Mouse (Mus musculus): ENCODE measurements around the gene Eng. TPM values are rescaled to one million over a fixed set of nuclear protein-coding genes. Genes with fewer than 3 reads are reported as not detected.

Gene Eng
- total RNA-seq, 4 experiments from 2014 or later, result 17.4 to 26.6 (median 20.5) TPM

DNA sequence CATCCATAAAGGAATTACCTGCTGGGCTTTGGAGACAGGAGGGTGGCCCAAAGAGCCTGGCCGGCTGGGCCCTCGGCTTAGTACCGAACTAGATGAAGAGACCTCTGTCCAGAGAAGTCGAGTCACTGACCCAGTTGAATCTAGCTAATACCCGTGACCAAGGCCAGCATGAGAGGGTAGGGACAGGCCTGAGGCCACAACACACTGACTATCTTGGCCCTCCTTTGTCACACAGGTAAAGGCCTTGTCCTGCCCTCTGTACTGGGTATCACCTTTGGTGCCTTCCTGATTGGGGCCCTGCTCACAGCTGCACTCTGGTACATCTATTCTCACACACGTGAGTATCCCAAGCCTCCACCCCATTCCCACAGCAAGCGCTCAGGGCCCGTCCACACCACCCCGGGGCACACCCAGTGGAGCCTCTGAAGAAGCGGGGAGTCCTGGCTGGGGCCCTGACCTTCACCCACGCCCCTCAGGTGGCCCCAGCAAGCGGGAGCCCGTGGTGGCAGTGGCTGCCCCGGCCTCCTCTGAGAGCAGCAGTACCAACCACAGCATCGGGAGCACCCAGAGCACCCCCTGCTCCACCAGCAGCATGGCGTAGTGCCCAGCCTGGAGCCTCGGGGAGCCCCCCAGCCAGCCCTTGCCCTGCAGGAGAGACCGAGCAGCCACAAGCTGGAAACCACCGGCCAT lies 34.7 kb downstream of the Eng start:
- no peak for DNase-seq (ENCODE audit: low spot score in 2 of 2)

DNA sequence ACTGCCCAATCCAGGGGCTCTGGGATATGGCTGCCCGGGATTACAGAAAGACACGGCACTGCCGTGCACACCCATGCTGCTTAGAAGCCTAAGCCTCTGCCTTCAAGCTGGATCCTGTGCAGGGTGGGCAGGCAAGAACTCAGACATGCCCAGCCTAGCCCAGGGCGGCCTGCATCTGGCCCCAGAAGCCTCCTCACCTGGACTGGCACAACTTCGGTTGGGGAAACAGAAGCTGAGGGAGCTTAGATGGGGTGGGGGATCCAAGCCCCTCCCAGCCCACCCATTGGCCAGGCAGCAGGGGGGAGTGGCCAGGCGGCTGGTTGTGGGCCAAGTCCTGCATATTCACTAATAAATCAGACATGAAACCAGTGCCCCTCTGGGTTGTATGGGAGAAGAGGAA lies 35.4 kb downstream of the Eng start:
- DNase-seq (ENCODE audit: low spot score in 2 of 2), result no peak

DNA sequence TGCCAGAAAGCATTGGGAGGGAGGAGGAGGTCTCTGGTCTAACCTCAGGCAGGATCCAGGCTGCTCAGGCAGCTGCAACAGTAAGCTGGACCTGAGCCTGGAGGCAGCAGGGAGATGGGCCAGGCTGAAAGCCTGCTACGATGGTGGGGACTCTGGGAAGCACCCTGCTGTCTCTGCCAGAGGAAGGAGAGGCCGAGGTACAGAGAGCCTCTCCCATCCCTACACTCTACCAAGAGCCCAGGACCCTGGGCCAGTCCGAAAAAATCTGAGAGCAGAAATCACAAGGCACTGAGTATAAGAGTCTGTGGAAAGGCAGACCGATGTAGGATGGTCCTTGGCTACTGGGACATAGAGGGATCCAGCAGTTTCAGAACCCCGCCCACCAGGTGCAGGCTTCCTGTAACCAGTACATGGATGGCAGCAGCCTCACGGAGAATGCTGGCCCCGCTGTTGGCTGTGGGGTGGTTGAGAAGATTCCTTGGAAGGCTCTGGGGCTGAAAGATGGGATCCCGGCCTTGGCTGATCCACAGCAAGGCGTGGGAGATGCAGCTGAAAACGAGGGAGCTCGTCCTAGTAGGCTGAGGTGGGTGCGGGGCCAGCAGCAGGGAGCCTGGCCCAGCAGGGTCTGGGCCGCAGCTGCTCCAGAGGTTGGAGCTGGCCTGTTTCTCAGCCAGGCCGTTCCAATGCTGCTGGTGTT lies 36.5 kb downstream of the Eng start:
- DNase-seq (ENCODE audit: low spot score in 2 of 2), result peak in 1 of 2 experiments; percentile 46

DNA sequence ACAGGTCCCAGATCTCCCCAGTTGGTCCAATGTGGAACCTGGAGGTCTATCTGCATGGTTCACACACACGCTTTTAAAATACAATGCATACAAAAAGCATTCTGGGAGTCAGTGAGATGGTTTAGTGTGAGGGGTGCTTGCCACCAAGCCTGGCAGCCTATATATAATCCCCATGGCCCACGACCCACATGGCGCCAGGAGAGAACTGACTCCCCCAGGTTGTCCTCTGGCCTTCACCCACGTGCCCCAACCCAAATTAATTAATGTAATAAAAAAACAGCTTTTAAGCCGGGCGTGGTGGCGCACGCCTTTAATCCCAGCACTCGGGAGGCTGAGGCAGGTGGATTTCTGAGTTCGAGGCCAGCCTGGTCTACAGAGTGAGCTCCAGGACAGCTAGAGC lies 37.3 kb downstream of the Eng start:
- DNase-seq (ENCODE audit: low spot score in 2 of 2), result no peak

DNA sequence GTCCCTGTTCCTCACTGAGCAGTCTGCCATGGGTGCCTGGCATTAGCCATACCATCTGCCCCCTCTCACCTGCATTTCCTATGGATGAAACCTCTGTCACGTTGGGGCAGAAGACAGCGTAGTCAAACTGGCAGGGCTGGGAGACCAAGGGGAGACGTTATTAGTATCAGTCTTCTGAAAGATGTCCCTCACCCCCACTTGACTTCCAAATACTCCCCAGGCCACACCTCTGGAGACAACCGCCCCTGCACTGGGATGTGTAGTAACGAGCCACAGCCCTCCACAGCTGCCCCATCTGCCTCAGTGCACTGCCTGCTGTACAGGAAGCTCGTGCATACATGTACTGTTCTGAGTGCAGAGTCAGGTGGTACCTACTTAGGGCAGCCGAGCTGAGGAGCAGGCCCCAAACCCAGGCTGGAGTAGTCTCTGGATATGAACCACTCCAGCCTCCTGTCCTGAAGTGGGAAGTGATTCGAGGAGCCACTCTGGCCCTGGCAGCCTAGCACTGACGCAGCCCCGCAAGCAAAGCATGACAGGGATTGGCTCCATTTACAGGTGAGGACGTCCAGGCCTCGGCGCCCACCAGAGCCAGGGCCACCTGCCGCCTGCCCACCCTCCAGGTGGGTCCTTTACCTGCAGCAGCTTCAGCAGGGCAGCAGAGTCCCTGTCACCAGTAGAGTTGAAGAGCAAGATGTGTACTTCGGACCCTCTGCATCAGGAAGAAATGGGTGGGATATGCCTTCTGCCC lies 38.5 kb downstream of the Eng start:
- DNase-seq (ENCODE audit: low spot score in 2 of 2), result no peak

DNA sequence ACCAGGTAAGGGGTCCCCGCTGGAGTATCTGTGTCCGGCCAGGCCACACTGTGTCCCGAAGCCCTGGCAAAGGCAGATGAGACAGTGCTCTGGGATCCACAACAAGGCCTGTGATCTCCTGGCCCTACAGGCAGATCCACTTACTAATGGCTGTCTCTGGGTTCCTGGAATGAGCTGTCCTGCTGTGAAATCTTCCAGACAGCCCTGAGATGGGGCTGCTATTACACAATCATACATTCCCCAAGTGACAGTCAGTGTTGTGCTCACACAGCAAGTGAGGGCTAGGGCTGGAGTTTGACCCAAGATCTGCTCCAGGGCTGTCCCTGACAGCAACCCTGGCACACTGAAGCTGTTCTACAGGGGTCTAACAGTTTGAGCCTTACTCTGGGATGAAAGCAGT lies 39.4 kb downstream of the Eng start:
- DNase-seq (ENCODE audit: low spot score in 2 of 2), result no peak

DNA sequence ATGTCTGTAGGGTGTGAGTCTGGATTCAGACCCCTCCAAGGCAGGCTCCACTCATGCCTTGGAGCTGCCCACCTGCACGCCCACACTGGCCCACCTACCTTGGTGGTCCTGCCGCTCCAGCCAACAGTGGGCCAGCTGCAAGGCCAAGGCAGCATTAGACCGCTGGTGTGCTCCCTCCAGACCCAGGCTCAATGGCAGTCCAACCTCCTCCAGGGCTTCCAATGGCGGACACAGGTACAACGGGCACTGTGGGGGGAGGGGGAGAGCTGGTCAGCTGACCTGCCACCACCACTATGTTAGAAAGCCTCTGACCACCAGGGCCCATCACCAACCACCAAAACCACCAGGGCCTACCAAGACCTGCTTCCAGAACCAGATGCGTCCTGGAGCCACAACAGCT lies 40.2 kb downstream of the Eng start:
- DNase-seq (ENCODE audit: low spot score in 2 of 2), result no peak

DNA sequence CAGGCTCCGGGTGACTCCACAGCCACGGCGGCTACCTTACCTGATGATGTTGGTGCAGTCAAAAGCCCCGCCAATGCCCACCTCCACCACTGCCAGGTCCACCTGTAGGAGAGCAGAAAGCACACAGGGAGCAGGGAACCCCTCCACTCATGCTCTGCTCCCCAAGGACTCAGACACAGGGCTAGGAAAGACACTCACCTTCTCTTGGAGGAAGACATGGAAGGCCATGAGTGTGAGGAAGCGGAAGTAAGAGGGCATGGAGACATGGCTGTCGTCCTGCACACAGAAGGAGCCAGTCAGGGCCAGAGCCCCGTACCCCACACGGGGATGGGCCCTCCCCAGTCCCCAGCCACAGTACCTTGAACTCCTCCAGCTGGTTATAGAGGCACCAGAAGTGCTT lies 41.2 kb downstream of the Eng start:
- no peak for DNase-seq (ENCODE audit: low spot score in 2 of 2)

DNA sequence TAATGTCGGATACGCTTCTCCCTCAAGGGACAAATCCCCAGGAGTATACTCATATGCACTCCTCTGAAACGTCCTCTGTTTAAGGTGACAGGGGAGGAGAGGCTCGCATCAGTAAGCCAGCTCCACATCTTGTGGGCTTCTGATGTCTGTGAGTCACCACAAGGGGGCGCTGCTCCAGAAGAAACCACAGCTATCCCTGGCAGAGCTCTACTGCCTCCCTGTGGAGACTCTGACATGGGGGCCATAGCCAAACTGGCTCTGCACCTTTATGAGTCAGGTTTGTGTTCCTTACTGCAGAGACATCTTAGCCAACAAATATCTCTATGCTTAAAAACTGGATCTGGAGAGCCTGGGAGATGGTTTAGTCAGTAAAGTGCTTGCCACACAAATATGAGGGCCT lies 43.0 kb downstream of the Eng start:
- DNase-seq (ENCODE audit: low spot score in 2 of 2), result peak; percentile 81 to 84

DNA sequence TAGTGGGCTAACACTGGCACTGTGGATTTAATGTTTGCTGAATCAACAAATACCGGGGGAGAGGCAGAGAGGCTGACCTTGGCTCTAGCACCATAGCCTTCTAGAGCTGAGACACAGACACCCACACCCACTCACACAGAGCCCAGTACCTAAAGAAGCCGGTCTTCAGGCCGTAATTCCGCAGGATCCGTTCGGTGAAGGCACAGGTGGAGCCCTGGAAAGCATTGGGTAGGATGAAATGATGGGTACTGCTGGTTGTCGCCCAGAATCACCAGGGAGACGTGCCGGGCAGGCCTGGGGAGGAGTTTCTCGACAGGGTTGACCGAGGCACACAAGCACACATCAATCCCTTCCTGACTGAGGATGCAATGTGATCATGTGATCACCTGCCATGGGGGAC lies 44.6 kb downstream of the Eng start:
- no peak for DNase-seq (ENCODE audit: low spot score in 2 of 2)

DNA sequence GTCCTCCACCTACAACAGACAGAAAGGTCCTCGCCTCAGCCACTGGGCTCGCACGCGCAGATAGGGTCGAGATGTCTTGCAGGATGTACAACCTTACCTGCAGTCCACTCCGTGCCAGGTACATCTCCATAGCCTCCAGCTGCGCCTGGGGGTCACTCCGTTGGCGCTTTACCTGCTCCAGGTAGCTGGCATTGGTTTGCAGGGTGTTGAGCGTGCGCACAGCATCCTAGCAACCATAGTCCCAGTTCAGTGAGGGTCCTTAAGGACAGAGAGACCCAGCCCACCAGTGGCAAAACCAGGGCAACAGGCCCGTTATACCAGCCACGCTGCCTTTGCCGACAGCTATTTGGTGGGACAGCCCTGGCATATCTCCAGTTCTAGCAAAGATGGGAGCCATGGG lies 46.1 kb downstream of the Eng start:
- DNase-seq (ENCODE audit: low spot score in 2 of 2), result no peak

DNA sequence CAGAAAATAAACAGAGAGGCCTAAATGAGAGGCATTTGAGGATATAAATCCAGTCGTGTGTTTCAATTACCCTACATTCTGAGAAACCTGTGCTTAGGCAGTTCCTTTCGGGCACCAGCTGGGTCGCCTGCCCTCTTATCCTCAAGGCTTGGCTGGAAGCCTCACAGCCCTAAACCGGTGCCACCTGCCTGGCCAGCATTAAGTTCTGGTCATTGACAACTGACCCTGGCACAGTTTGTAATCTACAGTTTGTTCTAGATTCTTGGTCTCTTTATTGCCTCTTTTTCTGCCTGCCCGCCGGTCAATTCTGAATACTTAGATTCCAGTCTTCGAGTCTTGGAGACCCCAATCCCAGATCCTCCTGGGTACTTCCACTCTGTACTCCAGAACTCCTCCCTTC lies 46.9 kb downstream of the Eng start:
- DNase-seq (ENCODE audit: low spot score in 2 of 2), result no peak

DNA sequence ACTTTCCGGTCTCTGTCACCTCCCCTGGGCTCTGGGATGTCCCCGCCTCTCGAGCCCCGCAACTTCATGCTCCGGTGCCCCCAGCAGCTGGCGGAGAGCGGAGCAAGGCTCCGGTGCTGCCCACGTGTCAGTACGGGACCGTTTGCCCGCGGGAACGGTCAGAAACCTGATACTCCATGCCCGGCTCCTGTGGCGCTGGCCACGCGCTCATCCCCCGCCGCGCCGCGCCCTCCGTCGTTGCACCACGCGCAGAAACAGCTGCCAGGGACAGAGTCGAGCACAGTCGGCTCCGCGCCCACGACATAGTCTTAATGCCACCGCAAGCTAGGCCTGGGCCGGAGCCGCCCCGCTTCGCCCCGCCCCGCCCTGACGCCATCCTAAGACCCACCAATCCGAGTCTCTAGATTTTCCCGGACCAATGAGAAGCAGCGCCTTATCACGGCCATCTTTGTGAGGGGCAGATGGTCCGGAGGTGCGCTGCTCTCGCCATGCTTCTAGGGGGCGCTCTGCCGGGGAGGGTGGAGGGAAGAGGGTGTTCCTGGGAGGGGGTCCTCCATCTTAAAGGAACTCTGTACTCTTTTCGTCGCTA lies 47.5 kb downstream of the Eng start:
- DNase-seq (ENCODE audit: low spot score in 2 of 2), result peak; percentile 93

DNA sequence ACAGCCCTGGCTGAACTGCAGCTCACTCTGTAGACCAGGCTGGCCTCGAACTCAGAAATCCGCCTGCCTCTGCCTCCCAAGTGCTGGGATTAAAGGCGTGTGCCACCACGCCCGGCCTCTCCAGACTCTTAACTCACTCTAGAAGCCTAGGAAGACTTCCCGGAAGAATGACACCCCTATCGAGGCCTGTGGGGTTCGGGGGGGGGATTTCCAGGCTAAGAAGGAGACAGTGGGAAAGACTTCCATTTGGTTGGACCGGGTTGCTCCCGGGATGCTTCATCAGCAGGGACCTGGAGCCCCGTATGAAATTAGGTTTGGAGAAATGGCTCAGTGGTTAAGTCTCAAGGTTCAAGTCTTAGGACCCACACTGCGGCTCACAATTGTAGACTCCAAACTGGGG lies 48.3 kb downstream of the Eng start:
- no peak for DNase-seq (ENCODE audit: low spot score in 2 of 2)

DNA sequence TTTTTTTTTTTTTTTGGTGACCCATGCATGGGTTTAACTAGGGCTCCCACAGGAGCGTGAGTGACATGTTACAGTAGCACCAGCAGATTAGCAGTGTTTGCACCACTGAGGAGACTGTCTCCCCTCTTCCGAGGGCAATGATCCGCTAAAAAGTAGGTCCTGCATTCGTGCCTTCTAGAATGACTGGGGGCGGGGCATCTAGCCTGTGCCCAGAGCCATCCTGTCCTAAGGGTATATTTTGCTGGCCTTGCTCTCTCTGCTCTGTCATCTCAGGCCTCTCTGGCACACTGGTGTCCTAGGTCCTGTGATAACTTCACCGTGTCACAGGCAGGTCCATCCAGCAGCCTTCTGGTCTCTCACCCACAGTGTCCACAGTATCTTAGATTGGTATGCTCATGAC lies 53.3 kb downstream of the Eng start:
- DNase-seq (ENCODE audit: low spot score in 2 of 2), result no peak

DNA sequence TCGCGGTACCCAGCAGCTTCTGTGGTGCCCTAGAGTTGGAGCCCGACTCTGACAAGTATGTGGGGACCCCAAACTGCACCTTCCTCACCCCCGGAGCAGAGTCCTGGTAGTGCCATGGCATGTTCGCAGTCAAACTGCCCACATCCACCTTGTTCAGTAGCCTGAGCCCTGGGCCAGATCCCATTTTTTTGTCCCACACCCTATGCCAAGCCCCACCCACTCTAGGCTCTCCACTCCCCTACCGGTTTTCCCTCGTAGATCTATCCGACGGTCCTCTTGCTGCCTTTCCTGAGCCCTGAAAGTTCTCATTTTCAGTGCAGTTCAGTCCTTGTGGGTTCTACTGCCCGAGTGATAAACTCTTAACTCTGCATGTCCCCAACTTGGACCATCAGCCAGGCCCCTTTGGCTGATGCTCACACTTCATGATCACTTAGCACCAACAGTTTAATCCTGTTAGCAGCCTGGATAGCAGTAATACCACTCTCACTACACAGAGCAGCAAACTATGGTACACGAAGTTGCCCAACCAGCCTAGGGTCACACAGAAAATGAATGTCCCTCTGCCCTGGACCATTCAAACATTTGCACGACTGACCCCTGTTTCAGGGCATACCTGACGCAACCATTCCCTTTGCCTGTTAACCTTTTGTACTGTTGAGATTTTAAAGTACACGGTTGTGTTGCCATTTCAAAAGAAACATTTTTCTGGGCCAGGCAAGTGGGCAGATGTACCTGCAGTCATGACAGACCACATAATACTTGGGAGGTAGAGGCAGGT lies 54.8 kb downstream of the Eng start:
- DNase-seq (ENCODE audit: low spot score in 2 of 2), result no peak

DNA sequence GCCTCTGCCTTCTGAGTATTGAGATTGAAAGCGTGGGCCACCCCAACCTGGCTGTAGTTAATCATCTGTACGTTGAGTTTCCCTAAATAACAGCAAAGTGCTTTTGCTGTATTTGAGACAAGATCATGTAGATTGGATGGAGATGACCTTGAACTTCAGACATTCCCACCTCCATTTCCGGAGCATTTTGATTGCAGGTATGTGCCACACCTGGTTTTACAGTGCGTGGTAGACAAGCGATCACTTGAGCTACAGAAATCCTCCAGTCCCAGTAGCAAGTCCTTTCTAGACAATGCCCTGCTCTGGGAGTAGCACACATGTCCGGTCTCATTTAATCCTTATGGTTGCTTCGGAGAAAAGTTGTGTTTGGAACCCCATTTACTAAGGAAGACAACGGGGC lies 56.7 kb downstream of the Eng start:
- no peak for DNase-seq (ENCODE audit: low spot score in 2 of 2)

DNA sequence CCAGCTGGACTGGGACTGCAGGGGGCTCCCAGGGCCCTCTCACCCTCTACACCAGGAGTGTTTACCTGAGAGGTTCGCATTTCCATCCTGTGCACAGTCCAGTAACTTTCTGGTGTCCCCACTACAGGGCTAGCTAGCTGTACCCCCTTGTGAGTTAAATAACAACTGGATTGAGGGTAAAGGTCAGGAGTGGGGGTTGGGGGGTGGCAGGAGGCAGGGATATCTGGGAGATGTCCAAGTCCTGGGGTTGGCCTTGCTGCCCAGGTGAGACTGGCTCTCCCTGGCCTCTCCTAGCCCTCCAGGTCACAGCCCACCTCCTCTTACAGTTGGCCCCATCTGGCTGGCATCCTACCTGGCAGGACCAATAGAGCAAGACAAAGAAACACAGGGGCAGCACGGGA lies 57.6 kb downstream of the Eng start, which contains the start of gene Fpgs:
Gene Fpgs, minus strand, starts transcription at position 125 of the 401 bp plus-strand sequence.
- no peak for DNase-seq (ENCODE audit: low spot score in 2 of 2)

DNA sequence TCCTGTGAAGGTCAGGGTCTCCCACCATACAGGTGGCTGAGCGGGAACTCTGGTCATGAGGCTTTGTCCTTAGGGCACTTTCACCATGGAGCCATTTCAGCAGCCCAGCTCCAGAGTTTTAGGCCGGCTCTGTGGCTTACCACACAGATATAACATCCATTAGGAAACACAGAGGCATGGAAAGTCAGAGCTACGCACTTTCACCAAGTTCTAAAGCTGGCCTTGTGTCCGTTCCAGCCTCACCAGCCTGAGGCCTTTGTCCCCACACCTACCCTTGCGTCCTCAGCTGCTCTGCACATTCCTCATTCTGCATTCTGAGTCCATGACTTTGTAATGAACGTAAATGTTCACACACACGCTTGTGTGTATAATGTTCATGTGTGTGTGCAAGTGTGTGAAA lies 58.6 kb downstream of the Eng start:
- no peak for DNase-seq (ENCODE audit: low spot score in 2 of 2)

DNA sequence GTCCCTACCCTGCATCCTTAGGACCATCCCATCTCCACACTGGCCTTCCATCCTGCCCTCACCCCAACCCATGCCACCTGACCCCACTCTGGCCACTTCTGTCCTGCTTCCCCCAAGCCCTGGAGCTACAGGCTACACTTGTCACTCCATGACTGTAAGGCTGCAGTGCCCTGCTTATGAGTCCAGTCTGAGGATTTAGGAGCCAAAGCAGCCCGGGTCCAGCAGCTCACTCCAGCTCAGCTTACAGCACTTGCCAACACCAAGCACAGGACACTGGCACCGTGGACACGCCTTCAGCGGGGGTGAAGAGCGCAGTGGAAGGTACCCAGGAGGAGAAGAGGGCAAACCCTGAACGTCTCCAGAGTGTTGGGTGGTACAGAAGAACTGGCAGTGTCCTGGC lies 60.6 kb downstream of the Eng start:
- DNase-seq (ENCODE audit: low spot score in 2 of 2), result no peak

DNA sequence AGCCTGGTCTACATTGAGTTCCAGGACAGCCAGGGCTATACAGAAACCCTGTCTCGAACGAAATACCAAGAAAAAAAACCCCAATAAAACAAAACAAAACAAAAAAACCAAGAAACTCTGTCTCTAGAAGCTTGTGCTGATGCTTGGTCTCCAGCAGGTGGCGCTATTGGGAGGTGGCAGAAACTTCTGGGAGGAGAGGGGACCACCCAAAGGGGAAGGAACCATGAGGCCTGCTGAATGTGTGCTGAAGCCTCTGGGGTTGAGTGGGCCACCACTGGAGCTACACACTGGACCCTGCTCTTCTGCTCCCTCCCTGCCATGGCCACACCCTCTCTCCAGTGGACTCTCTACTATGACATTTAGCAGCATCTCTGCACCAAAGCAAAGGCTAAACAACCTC lies 62.2 kb downstream of the Eng start:
- DNase-seq (ENCODE audit: low spot score in 2 of 2), result no peak

Measured in gastrocnemius, adult 8-10 months (tissue).